Mouse (Mus musculus): ENCODE measurements around the gene B3gat1. TPM values are rescaled to one million over a fixed set of nuclear protein-coding genes. Genes with fewer than 3 reads are reported as not detected.

The B3gat1 gene
- polyA plus RNA-seq, 1 experiment from 2014 or later: 46.6 TPM

DNA sequence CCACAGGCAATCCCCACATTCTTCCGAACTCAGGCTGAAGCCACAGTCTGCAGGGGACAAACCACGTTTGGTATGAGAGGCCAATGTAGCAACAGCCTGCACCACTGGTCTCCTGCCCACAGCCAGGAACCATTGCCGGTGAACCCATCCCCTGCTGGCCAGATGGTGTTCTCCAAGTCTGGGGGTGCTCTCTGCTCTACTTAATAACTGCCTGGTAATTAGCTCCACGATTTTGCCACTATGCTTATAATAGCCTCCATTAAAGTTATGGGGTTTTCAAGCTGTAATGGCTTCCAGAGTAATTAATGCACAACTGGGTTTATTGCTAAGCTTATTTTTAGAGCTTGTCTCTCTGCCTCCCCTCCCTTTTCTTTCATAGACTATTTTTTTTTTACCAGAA, 15.4 kb downstream of the B3gat1 start:
- Histone ChIP-seq H3K27ac (replicated peaks; ENCODE audit: low read depth, low read length) (no peak overlapping the region), H3K4me1 (ENCODE audit: control insufficient read depth, insufficient read depth, low read length) (no peaks in the 10 kb centered on the region), H3K4me2 (ENCODE audit: low read length) (no peak overlapping the region), H3K27me3 (ENCODE audit: control insufficient read depth, insufficient read depth, low read length) (no peaks in the 10 kb centered on the region), H3K36me3 (ENCODE audit: control insufficient read depth, insufficient read depth, low read length) (peaks cover 24% of the 10 kb centered on the region), H3K9me3 (ENCODE audit: control insufficient read depth, low read length) (no peaks in the 10 kb centered on the region), H3K4me3 (replicated peaks; ENCODE audit: low read depth, low read length) (no peak overlapping the region), H3K9ac (replicated peaks; ENCODE audit: low read length) (no peak overlapping the region)
- DNase-seq (no peak), ATAC-seq (ENCODE audit: low FRiP score, low TSS enrichment) (no peak)
- WGBS: 80% methylated on average over 4 of the region's 4 CpGs

GRCm38 (mm10) chr9:26760081-26760480, 26.6 kb downstream of the B3gat1 start:
- no peak overlapping the region for H3K27ac ChIP-seq (replicated peaks; ENCODE audit: low read depth, low read length)
- peaks cover 41% of the 10 kb centered on the region for H3K36me3 ChIP-seq (ENCODE audit: control insufficient read depth, insufficient read depth, low read length)
- ATAC-seq (ENCODE audit: low FRiP score, low TSS enrichment): peak; percentile 57; the same call in 1 of the 2 replicates

GRCm38 (mm10) chr9:26760576-26760975, 27.0 kb downstream of the B3gat1 start:
- ATAC-seq (ENCODE audit: low FRiP score, low TSS enrichment) (no peak), DNase-seq (no peak)
- WGBS: 79% methylated on average over 5 of the region's 5 CpGs
- no peak overlapping the region for H3K9ac ChIP-seq (replicated peaks; ENCODE audit: low read length)
- H3K27me3 ChIP-seq (ENCODE audit: control insufficient read depth, insufficient read depth, low read length): no peaks in the 10 kb centered on the region
- no peak overlapping the region for H3K27ac ChIP-seq (replicated peaks; ENCODE audit: low read depth, low read length)
- no peak overlapping the region for H3K4me3 ChIP-seq (replicated peaks; ENCODE audit: low read depth, low read length)
- peaks cover 36% of the 10 kb centered on the region for H3K36me3 ChIP-seq (ENCODE audit: control insufficient read depth, insufficient read depth, low read length)
- no peak overlapping the region for H3K4me2 ChIP-seq (ENCODE audit: low read length)
- H3K4me1 ChIP-seq (ENCODE audit: control insufficient read depth, insufficient read depth, low read length): no peaks in the 10 kb centered on the region
- H3K9me3 ChIP-seq (ENCODE audit: control insufficient read depth, low read length): no peaks in the 10 kb centered on the region

More at GRCm38 (mm10) chr9:26760081-26760480, 26.6 kb downstream of the B3gat1 start:
- H3K9ac ChIP-seq (replicated peaks; ENCODE audit: low read length): no peak overlapping the region
- peak; percentile 77 for DNase-seq
- H3K9me3 ChIP-seq (ENCODE audit: control insufficient read depth, low read length): no peaks in the 10 kb centered on the region
- WGBS: 33% methylated on average over 9 of the region's 9 CpGs
- H3K4me1 ChIP-seq (ENCODE audit: control insufficient read depth, insufficient read depth, low read length): no peaks in the 10 kb centered on the region
- H3K4me3 ChIP-seq (replicated peaks; ENCODE audit: low read depth, low read length): no peak overlapping the region
- no peak overlapping the region for H3K4me2 ChIP-seq (ENCODE audit: low read length)
- no peaks in the 10 kb centered on the region for H3K27me3 ChIP-seq (ENCODE audit: control insufficient read depth, insufficient read depth, low read length)

DNA sequence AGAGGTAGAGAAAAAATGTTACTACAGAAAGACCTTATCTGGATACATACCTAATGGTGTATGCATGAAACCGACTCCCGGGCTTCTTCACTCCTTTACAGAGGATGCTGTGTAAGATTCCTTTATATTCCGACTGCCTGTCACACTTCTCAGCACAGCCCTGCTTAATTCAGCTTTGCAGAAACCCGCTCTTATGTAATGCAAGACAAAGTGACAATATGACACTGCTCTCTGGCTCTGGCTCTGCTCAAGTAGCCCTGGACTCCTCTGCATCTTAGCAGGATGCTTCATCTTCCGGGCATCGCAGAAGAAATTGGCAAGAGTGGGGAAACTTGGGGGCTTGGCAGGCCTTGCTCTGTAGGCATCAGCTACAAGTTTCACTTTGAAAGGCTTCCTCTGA, 28.9 kb downstream of the B3gat1 start:
- Histone ChIP-seq H3K9ac (replicated peaks; ENCODE audit: low read length) (no peak overlapping the region), H3K36me3 (ENCODE audit: control insufficient read depth, insufficient read depth, low read length) (peaks cover 25% of the 10 kb centered on the region), H3K4me3 (replicated peaks; ENCODE audit: low read depth, low read length) (no peak overlapping the region), H3K27ac (replicated peaks; ENCODE audit: low read depth, low read length) (no peak overlapping the region), H3K9me3 (ENCODE audit: control insufficient read depth, low read length) (no peaks in the 10 kb centered on the region), H3K4me2 (ENCODE audit: low read length) (no peak overlapping the region), H3K27me3 (ENCODE audit: control insufficient read depth, insufficient read depth, low read length) (no peaks in the 10 kb centered on the region), H3K4me1 (ENCODE audit: control insufficient read depth, insufficient read depth, low read length) (no peaks in the 10 kb centered on the region)
- 86% methylated on average over 6 of the region's 6 CpGs for WGBS
- DNase-seq: no peak
- ATAC-seq (ENCODE audit: low FRiP score, low TSS enrichment): no peak

DNA sequence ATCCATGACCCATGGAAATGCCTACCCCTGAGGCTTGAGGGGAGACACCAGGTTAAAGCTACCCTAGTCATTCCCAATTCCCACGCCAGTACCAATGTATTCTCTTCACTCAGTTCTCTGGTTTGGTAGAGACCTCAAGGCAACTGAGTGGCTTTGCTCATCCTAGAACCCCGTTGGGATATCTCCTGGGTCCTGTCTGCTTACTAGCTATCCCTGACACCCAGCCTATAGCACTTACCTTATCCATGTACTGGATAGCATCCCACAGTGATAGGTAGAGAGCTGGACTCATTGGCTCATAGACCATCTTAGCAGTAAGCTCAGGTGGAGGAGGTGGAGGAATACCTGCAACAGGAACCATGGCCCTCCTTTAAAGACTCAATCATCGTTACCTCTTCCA, 34.7 kb downstream of the B3gat1 start:
- ATAC-seq (ENCODE audit: low FRiP score, low TSS enrichment): no peak
- H3K4me3 ChIP-seq (replicated peaks; ENCODE audit: low read depth, low read length): no peak overlapping the region
- no peak overlapping the region for H3K4me2 ChIP-seq (ENCODE audit: low read length)
- no peaks in the 10 kb centered on the region for H3K27me3 ChIP-seq (ENCODE audit: control insufficient read depth, insufficient read depth, low read length)
- H3K9me3 ChIP-seq (ENCODE audit: control insufficient read depth, low read length): no peaks in the 10 kb centered on the region
- no peak for DNase-seq
- no peak overlapping the region for H3K27ac ChIP-seq (replicated peaks; ENCODE audit: low read depth, low read length)
- no peaks in the 10 kb centered on the region for H3K4me1 ChIP-seq (ENCODE audit: control insufficient read depth, insufficient read depth, low read length)
- H3K9ac ChIP-seq (replicated peaks; ENCODE audit: low read length): no peak overlapping the region
- peaks cover 9% of the 10 kb centered on the region; the same call in 1 of the 2 replicates for H3K36me3 ChIP-seq (ENCODE audit: control insufficient read depth, insufficient read depth, low read length)
- 93% methylated on average over 3 of the region's 3 CpGs for WGBS

- no peak overlapping the region for H3K4me2 ChIP-seq (ENCODE audit: low read length)
- no peaks in the 10 kb centered on the region for H3K27me3 ChIP-seq (ENCODE audit: control insufficient read depth, insufficient read depth, low read length)
- no peak for ATAC-seq (ENCODE audit: low FRiP score, low TSS enrichment)
- H3K9ac ChIP-seq (replicated peaks; ENCODE audit: low read length): no peak overlapping the region
- 86% methylated on average over 2 of the region's 2 CpGs for WGBS
- DNase-seq: no peak
- no peak overlapping the region for H3K4me3 ChIP-seq (replicated peaks; ENCODE audit: low read depth, low read length)
- no peaks in the 10 kb centered on the region for H3K36me3 ChIP-seq (ENCODE audit: control insufficient read depth, insufficient read depth, low read length)
- no peaks in the 10 kb centered on the region for H3K4me1 ChIP-seq (ENCODE audit: control insufficient read depth, insufficient read depth, low read length)
- no peak overlapping the region for H3K27ac ChIP-seq (replicated peaks; ENCODE audit: low read depth, low read length)
- no peaks in the 10 kb centered on the region for H3K9me3 ChIP-seq (ENCODE audit: control insufficient read depth, low read length)
These were observed 42.2 kb downstream of the B3gat1 start for GRCm38 (mm10) chr9:26775700-26776099.

DNA sequence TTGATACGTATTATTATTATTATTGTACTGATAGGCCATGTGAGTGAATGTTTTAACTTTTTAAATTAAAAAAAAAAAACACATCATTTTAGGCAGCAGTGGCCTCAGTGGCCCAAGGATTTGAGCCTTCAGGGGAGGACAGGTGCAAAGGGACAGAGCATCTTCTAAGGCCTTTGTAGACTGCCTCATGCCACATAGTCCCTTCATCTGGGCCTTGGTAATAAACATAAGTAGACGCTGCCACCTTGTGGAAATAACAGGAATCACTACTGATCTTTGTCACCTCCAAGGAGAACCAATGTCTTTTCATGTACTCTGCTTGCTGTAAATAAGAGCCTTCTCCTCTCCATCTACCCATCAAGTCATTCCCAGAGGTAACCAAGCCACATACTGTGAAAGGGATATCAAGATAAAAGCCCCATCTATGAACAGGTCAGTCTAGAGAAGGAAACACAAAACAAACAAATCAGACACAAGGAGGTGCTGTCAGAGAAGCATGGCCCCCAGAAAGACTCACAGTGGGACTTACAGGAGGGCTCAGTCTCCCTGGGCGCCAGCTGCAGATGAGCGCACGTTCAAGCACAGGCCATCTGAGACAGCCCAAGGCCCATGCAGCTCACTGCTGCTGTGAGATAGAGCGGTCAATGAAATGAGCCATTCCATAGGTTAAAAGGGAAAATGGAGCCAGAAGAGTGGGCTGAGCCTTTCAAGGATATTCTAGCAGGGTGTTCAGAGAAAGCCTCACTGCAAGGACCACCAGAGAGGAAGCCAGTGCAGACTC, 42.8 kb downstream of the B3gat1 start:
- no peaks in the 10 kb centered on the region for H3K9me3 ChIP-seq (ENCODE audit: control insufficient read depth, low read length)
- H3K9ac ChIP-seq (replicated peaks; ENCODE audit: low read length): no peak overlapping the region
- H3K4me1 ChIP-seq (ENCODE audit: control insufficient read depth, insufficient read depth, low read length): no peaks in the 10 kb centered on the region
- ATAC-seq (ENCODE audit: low FRiP score, low TSS enrichment) (peak; percentile 68), DNase-seq (peak; percentile 91)
- no peak overlapping the region for H3K4me2 ChIP-seq (ENCODE audit: low read length)
- H3K4me3 ChIP-seq (replicated peaks; ENCODE audit: low read depth, low read length): no peak overlapping the region
- H3K27ac ChIP-seq (replicated peaks; ENCODE audit: low read depth, low read length): no peak overlapping the region
- no peaks in the 10 kb centered on the region for H3K27me3 ChIP-seq (ENCODE audit: control insufficient read depth, insufficient read depth, low read length)
- no peaks in the 10 kb centered on the region for H3K36me3 ChIP-seq (ENCODE audit: control insufficient read depth, insufficient read depth, low read length)
- WGBS: 61% methylated on average over 6 of the region's 6 CpGs

- no peak overlapping the region for H3K27ac ChIP-seq (replicated peaks; ENCODE audit: low read depth, low read length)
- no peaks in the 10 kb centered on the region for H3K27me3 ChIP-seq (ENCODE audit: control insufficient read depth, insufficient read depth, low read length)
- H3K4me2 ChIP-seq (ENCODE audit: low read length): no peak overlapping the region
- H3K36me3 ChIP-seq (ENCODE audit: control insufficient read depth, insufficient read depth, low read length): no peaks in the 10 kb centered on the region
- H3K4me3 ChIP-seq (replicated peaks; ENCODE audit: low read depth, low read length): no peak overlapping the region
- no peak overlapping the region for H3K9ac ChIP-seq (replicated peaks; ENCODE audit: low read length)
- H3K9me3 ChIP-seq (ENCODE audit: control insufficient read depth, low read length): no peaks in the 10 kb centered on the region
- H3K4me1 ChIP-seq (ENCODE audit: control insufficient read depth, insufficient read depth, low read length): no peaks in the 10 kb centered on the region
- 90% methylated on average over 7 of the region's 7 CpGs for WGBS
- DNase-seq (no peak), ATAC-seq (ENCODE audit: low FRiP score, low TSS enrichment) (no peak)
These were observed 44.9 kb downstream of the B3gat1 start for GRCm38 (mm10) chr9:26778421-26778820.

GRCm38 (mm10) chr9:26783414-26783975, 50.0 kb downstream of the B3gat1 start:
- H3K27ac ChIP-seq (replicated peaks; ENCODE audit: low read depth, low read length): no peak overlapping the region
- 60% methylated on average over 7 of the region's 7 CpGs for WGBS
- no peaks in the 10 kb centered on the region for H3K36me3 ChIP-seq (ENCODE audit: control insufficient read depth, insufficient read depth, low read length)
- no peak overlapping the region for H3K9ac ChIP-seq (replicated peaks; ENCODE audit: low read length)
- H3K27me3 ChIP-seq (ENCODE audit: control insufficient read depth, insufficient read depth, low read length): no peaks in the 10 kb centered on the region
- DNase-seq (no peak), ATAC-seq (ENCODE audit: low FRiP score, low TSS enrichment) (no peak)
- no peak overlapping the region for H3K4me2 ChIP-seq (ENCODE audit: low read length)
- H3K4me1 ChIP-seq (ENCODE audit: control insufficient read depth, insufficient read depth, low read length): no peaks in the 10 kb centered on the region
- no peaks in the 10 kb centered on the region for H3K9me3 ChIP-seq (ENCODE audit: control insufficient read depth, low read length)
- H3K4me3 ChIP-seq (replicated peaks; ENCODE audit: low read depth, low read length): no peak overlapping the region
